Mouse (Mus musculus) A20 (cell line): ENCODE results near the gene Pbld1.
A peak's percentile ranks its signal among the peaks of the same experiment; 100 is the strongest.

Experiments used
- DNase-seq: peaks from one replicate; pipeline ENCODE4 v3.0.0-alpha.2; 2011; ENCODE audit warnings: low read depth, low spot score

Gene Pbld1

GRCm38 (mm10) chr10:63092616-63093550 lies 32.9 kb downstream of the Pbld1 start:
- DNase-seq, result no peak

- no peak for DNase-seq
Measured at GRCm38 (mm10) chr10:63096757-63097156, 36.8 kb downstream of the Pbld1 start.

- DNase-seq, result no peak
Measured at GRCm38 (mm10) chr10:63098191-63098590, 38.2 kb downstream of the Pbld1 start.

- DNase-seq, result no peak
Measured at GRCm38 (mm10) chr10:63099521-63099920, 39.6 kb downstream of the Pbld1 start, which contains the start of gene Atoh7. Gene Atoh7 (plus strand): TSS chr10:63099651.

- DNase-seq, result no peak
Measured at GRCm38 (mm10) chr10:63099941-63100562, 40.1 kb downstream of the Pbld1 start.

GRCm38 (mm10) chr10:63100657-63101056 lies 40.7 kb downstream of the Pbld1 start:
- DNase-seq, result no peak

GRCm38 (mm10) chr10:63113027-63113604 lies 53.2 kb downstream of the Pbld1 start:
- DNase-seq, result peak; percentile 70

- DNase-seq, result no peak
Measured at GRCm38 (mm10) chr10:63113716-63114360, 53.9 kb downstream of the Pbld1 start.

GRCm38 (mm10) chr10:63115881-63116280 lies 55.9 kb downstream of the Pbld1 start:
- DNase-seq, result no peak

- no peak for DNase-seq
Measured at GRCm38 (mm10) chr10:63116376-63116775, 56.4 kb downstream of the Pbld1 start.

- peak; percentile 27 for DNase-seq
Measured at GRCm38 (mm10) chr10:63117583-63117982, 57.6 kb downstream of the Pbld1 start.

GRCm38 (mm10) chr10:63119916-63120315 lies 60.0 kb downstream of the Pbld1 start:
- DNase-seq, result no peak

GRCm38 (mm10) chr10:63121961-63122360 lies 62.0 kb downstream of the Pbld1 start:
- no peak for DNase-seq

GRCm38 (mm10) chr10:63122516-63122915 lies 62.6 kb downstream of the Pbld1 start:
- peak; percentile 50 for DNase-seq

- no peak for DNase-seq
Measured at GRCm38 (mm10) chr10:63123141-63123540, 63.2 kb downstream of the Pbld1 start.

- DNase-seq, result no peak
Measured at GRCm38 (mm10) chr10:63124016-63124415, 64.1 kb downstream of the Pbld1 start.

GRCm38 (mm10) chr10:63125343-63125742 lies 65.4 kb downstream of the Pbld1 start:
- DNase-seq, result no peak

GRCm38 (mm10) chr10:63126116-63126515 lies 66.2 kb downstream of the Pbld1 start:
- no peak for DNase-seq

- no peak for DNase-seq
Measured at GRCm38 (mm10) chr10:63127156-63127555, 67.2 kb downstream of the Pbld1 start.
